Mouse (Mus musculus): Measurements from ENCODE around the gene Cir1.

Cir1 gene

DNA sequence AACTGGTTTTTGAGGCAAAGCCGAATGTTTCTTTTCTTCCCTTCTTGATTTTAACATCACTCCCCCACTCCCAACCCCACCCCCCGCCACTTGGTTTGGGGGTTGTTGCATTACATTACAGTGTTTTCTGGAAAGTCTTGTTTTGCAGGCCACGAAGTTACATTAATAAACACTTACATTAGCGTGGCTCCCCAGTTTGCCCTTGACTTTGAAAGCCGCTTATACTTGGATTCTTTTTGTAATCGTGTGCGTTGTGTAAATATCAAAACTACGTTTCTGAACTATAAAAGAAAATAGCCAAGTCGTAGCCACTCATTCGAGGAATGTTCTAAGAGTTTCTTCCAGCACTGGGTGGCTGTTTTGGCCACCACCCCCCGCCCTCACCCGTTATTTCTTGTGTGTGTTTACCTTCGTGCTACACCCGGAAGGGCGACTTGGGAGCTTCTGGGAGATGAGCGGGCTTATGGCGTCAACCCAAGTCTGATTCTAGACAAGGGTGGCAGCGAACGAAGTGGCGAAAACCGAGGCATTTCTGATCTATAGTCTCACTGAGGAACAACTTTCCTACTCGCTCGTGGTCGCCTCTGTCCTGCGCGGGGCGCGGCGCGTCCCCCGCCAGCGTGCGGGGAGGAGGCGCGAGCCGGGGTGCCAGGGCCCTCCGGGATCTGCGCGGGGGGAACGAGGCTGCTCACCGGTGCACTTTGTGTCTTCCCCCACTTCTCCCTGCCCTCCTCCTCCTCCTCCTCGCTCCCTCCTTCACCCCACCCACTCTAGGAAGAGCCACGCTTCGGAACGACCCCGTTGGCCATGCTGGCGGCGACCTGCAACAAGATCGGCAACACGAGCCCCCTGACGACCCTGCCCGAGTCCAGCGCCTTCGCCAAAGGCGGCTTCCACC lies 39.9 kb downstream of the Cir1 start:
- in situ Hi-C loops (cut with MboI), result no loop called here

DNA sequence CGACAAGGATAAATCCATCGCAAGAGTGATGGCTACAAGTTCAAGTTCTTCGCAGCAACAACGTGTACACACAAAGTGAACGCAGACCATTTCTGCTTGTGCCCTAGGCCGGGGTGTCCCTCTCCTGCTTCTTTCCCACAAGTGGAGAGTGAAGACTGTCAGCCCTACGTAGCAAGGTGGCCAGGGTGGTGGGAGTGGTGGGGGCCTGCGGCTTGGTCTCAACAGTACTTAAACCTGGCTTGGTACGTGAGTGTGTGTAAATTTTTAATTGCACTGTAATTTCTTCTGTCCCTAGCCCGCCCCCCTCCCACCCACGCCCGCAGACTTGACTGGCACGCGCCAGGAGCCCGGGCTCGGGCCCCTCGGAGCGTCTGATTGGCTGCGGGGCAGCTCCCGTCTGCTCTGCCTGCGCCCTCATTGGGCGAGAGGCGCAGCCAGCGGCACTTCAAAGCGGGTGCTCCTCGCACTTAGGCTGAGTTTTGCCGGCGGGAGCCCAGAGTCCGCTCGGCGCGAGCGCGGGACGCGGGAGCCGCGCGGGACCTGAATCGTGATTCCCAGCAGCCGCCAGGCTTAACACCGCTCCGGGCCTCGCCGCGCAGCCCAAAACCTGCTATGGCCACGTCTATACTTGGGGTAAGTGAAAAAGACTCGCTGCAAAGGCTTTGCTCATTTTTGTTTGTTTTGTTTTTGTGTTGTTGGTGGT lies 40.9 kb downstream of the Cir1 start, which contains the start of gene Sp9:
Gene Sp9, plus strand, starts transcription at position 467 of the 703 bp plus-strand sequence.
- in situ Hi-C loops (cut with MboI), result no loop called here

DNA sequence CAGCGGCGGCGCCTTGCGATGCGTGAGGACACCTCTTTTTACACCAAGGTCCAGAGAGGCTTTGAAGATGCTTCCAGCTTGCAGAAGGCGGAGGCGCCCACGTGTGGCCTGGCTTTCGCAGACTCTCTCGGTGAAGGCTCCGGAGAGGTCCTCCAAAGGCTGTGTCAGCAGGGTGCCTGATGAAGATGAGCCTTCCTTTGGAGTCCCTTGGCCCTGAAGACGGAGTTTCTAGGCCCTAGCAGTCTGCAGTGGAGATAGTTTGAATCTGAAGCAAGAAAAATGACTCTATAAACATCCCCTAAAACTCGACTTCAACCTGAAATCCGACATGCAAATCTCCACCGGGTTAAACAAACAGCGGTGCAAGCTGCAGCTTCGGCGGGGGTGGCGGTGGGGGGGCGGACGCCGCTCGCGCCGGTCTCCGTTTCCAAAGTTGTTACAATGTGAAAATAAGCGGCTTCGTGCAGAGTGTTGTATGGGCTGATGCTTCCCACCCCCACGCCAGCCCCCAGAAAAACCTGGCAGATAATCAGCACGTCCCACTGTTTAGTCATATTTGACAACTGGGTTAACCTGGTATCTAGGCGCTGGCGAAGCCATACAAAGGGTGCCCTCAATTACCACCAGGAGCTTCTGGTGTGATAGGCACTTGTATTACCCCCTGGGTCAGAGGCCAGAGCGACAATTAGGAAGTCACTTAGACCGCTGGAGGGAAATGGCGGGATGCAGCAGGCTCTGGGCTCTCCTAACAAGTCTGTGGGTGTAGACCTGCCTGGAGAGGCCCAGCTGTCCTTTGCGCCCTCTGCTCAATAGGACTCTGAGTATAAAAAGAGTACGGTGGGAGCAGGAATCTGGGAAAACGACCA lies 41.7 kb downstream of the Cir1 start:
- in situ Hi-C loops (cut with MboI), result no loop called here

DNA sequence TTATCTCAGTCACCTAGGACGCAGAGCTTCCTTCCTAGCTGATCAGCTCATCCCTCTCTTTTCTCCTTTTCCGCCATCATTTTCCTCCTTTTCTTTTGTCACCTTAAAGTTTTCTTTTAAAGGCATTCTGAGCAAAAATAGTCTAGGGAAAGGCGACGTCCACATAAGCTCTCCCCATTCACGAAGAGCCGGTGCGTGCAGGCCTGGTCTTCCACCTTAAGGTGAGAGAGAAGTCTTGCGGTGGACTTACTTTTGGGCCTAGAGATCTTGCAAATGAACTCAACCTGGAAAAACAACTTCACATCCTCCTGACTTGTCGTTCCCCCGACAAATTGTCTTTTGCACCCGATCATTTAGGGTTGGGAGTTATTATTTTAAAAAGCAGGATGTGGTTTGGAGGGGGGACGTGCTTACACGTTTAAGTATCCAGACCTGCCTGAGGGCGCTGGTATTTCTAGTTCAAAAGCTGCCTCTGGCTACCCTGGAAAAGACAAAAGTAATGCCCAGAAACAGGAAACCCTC lies 42.4 kb downstream of the Cir1 start:
- in situ Hi-C loops (cut with MboI), result no loop called here

DNA sequence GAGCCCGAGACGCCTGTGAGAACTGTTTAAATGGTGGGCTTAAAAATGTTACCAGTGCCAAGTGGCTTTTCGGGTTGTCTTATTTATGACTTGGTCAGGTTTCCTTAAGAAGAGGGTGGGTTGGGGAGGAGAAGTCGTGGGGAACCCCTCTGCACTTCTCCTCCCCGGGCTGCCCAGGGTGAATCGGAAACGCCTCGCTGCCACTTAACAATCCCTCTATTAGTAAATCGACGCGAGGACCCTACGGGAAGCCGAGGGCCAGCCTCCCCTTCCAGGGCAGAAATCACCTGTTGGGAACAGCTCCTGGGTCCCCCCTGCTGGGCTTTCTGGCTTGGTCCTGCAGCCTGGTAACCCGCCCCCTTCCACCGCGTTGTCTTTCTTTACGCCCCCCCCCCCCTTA lies 42.8 kb downstream of the Cir1 start:
- in situ Hi-C loops (cut with MboI), result loop anchor here (10.0 kb wide), 1 partner anchor 105 kb away; no protein-coding TSS in a partner anchor

DNA sequence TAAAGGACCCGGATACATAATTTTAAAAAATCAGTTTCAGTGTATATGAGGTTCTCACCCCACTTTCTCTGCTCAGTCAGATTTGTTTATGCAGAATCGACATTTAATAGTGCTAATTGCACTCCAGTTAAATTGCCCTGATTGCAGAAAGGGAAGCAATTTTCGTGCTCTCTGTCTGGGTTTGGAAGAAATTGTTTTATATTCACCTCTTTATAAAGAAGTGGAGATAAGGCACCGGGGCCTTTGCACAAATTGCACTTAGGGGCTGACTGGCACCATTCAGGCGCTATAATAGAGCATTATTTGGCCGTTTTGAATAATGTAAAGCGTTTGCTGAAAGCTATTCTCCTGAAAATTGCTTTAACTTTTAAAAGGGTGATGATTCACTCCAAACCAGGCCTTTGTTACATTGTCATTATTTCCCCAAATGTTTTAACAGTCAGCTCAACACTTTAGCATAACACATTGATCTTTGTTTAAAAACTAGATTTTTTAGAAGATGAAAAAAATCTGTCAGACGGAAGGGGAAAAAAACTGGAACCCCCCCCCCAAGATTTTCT lies 43.6 kb downstream of the Cir1 start:
- in situ Hi-C loops (cut with MboI), result loop anchor here (10.0 kb wide), 1 partner anchor 104 kb away; no protein-coding TSS in a partner anchor

DNA sequence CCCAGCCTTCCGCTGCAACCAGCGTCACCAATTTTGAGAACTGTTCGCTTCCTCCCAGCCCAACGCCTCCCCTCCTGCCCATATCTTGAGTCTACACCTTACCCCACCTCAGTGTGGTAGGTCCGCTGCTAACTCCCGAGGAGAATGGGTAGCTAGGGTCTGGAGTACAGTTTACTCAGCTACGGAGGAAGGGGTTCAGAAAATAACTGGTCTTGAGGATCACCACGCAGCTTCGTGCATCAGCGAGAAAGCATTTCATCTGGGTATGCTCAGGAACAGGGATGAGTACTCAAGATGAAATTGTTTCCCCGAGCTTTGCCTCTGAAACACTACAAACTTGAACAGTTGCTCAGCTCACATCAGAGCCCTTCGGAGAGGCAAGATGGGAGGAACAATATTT lies 44.2 kb downstream of the Cir1 start:
- in situ Hi-C loops (cut with MboI), result loop anchor here (10.0 kb wide), 1 partner anchor 103 kb away; no protein-coding TSS in a partner anchor

DNA sequence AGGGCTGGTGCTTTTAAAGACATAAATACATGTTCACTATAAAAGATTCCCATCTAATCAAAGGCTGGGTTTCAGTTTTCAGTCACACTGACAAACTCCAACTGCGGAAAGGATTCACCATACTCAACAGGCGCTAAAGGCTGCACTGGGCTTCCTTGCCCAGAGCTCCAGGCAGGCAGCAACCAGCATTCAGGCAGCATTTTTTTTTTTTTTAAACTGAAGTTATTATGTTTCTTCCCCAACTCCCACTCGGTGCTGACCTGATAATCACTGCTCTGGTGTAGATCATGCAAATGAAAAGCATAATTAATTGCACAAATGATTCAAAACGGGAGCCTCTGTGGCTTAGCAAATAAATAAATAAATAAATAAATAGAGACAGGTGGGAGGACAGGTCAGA lies 44.7 kb downstream of the Cir1 start:
- in situ Hi-C loops (cut with MboI), result loop anchor here (10.0 kb wide), 1 partner anchor 103 kb away; no protein-coding TSS in a partner anchor

DNA sequence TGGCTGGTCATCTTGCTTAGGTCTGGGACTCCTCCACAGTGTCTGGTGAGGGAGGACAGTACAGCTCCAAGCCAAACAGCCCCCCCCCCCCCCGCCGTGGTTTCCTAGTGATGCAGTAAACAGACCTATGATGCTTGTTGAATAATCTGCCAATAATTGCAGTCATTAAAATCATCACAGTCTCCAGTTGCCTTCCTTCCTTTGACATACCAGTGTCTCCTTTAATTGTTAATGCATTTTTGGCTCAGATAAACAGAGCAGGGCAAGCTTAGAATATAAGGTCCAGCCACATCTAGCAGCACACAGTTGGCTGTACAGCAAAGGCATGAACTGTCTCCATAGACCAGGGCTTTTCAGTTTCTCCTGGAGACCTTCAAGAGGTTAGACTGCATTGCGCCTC lies 45.3 kb downstream of the Cir1 start:
- in situ Hi-C loops (cut with MboI), result loop anchor here (10.0 kb wide), 1 partner anchor 102 kb away; no protein-coding TSS in a partner anchor

DNA sequence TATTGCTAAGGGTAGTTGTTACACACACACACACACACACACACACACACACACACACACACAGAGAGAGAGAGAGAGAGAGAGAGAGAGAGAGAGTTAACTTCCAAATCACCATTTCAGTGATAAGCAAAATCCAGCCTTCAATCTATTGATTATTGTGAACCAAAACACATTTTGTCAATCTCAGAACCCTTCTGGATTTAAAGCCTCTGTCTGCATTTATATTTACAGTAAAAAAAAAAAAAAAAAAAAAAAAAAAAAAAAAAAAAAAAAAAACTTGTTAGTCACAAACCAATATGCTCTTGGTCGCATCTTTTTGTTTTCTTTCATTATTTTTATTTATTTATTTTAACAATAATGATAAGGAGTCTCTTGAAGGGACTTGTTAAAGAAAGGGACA lies 45.9 kb downstream of the Cir1 start:
- in situ Hi-C loops (cut with MboI), result loop anchor here (10.0 kb wide), 1 partner anchor 102 kb away; no protein-coding TSS in a partner anchor

DNA sequence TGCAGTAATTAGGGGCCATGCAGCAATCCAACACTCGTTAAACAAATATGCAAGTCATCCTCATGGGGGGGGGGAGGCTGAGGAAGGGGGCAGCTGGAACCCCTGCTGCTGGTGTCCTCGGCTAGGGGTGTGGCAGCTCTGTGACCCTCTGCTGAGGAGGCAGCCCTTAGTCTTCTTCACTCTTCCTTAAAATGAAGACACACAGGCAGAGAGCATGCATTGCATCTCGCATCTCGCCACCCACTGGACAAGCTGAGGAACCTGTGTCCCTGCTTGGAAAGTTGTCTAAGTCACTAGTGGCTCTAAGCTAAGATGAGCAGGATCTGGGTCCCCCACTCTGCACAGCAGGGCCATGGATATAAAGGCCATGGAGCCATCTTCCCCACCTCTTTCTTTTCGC lies 46.5 kb downstream of the Cir1 start:
- in situ Hi-C loops (cut with MboI), result loop anchor here (10.0 kb wide), 1 partner anchor 101 kb away; no protein-coding TSS in a partner anchor

DNA sequence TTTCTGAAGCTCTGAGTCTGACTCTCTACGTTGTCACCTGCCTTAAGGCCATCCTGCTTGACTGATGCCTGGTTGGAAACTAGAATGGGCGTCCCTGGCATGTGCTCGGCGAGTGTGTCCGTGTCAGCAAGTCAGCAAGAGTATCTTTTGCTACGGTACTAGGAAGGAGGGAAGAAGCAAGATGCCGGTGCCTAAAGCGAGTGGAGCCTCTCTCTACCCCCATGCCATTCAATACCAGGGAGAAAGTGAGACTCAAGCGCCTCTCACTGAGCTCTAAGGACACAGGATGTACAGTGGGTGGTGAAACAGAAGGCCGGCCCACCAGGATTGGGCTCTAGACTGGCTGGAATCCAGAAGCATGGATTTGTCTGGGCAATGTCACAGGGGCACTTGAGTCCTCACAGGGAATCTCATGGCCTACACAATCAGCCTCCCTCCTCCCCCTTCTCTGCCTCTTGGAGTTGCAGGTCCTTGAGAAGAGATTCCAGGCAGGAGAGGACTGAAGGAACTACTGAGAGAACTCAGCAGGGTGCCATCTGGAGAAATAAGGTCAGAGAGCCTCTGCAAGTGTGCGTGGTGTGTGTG lies 47.8 kb downstream of the Cir1 start:
- in situ Hi-C loops (cut with MboI), result loop anchor here (10.0 kb wide), 1 partner anchor 100 kb away; no protein-coding TSS in a partner anchor

DNA sequence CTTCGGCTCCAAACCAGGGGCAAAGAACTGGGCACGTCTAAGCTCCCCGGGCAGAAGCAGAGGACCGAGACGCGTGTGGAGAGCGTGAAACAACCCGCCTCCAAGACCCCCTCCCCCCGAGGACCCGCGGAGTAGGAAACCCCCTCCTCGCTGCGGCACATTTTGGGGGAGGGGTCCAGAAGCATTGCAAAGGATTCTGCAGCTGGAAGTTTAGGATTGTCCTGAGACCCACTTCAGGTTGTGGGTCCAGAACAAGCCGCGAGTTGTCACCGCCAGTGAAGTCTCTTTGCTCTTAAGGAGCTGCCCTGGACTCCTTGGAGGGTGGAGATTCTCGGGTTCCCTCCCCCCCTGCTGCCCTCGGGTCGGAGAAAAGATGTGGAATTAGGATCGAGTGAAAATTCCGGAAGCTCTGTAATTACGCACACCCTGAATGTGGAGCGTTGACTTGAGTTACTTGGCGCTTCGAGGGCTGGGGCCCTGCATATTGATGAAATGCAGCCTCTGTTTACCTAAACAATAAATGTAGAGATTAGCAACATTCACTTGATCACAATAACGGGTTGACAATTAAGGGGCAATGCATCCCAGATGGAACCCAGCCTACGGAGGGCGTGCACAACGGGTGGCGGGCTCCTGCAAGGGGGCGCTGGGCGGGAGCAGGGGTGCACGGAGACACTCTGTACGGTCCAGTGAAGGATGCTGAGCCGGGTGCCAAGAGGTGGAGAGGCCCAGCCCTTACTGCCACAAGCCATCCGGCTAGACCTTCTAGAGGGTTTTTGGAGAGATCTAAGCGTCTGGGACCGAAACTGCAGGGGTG lies 48.5 kb downstream of the Cir1 start:
- in situ Hi-C loops (cut with MboI), result loop anchor here (10.0 kb wide), 1 partner anchor 99 kb away; no protein-coding TSS in a partner anchor

DNA sequence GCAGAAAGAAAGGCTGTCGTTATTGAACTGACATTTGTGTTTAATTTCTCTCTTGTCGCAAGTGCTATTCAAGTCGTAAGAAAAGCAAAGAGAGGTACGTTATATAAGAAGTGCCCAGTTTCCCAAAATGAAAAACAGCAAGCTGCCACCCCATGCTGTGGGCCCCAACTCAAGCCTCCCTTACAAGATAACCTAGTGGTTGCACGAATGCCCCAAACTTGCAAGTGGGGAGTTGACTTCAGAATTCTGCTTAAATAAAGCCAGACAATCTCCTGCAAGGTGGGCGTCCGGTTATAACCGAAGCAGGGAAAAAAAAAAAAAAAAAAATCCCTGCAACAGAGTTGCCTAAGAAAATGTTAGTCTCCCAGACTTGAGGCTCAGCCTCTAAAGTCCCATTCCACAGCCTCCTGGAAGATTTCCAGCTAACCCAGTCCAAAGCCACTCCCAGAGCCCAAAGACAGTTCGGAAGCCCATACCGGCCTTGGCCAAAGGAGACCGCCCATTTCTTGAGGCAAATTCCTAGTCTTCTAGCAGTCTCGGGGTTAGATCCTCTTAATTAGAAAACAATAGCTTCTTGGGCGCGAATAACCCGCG lies 49.2 kb downstream of the Cir1 start:
- in situ Hi-C loops (cut with MboI), result loop anchor here (10.0 kb wide), 1 partner anchor 98 kb away; no protein-coding TSS in a partner anchor

DNA sequence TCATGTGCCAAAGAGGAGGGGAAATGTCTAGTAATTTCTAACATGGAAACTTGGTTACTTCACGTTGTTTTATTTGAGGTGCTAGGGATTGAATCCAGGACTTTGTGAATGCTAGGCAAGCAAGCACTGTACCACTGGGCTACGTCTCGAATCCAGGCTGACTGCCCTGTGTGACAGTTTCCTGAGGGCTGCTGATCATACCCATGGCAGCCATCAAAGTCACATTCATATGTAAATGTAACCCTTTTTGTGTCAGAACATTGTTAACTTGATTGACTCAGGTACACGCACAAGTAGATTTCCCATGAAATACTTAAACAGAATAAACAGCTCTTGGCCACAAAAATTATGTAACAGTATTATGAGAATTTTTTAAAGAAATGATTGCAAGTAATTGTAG lies 63.8 kb downstream of the Cir1 start:
- in situ Hi-C loops (cut with MboI), result no loop called here

DNA sequence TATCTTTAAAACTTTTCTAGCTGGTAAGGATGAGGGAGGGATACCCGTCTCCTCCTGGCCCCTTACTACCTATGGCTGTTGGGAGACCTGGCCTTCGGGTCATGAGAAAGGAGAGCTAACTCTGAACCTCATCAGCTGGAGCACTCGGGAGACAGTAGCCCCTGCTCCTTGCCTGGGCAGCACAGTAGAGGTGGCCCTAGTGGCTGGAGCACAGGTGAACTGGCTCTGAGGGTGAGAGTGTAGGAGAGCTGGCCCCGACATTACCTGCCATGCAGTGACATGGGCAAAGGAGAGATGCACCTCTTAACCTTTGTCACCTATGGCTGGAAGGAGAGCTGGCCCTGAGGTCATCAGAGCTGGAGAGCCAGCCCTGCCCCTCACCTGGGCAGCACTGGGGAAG lies 71.2 kb downstream of the Cir1 start:
- in situ Hi-C loops (cut with MboI), result no loop called here

All from mature B cell (primary cell).